Mouse (Mus musculus): ENCODE data around the gene Olfr1411.
A peak's percentile ranks its signal among the peaks of the same experiment; 100 is the strongest.

Olfr1411 gene

GRCm38 (mm10) chr1:92638736-92639135 is 44.5 kb downstream of the Olfr1411 start:
- DNase-seq (ENCODE audit: low spot score in 2 of 2) = peak in 1 of 2 experiments; percentile 18

- DNase-seq (ENCODE audit: low spot score in 2 of 2) = peak in 1 of 2 experiments; percentile 17
Measured at GRCm38 (mm10) chr1:92640393-92640792, 46.2 kb downstream of the Olfr1411 start.

DNA sequence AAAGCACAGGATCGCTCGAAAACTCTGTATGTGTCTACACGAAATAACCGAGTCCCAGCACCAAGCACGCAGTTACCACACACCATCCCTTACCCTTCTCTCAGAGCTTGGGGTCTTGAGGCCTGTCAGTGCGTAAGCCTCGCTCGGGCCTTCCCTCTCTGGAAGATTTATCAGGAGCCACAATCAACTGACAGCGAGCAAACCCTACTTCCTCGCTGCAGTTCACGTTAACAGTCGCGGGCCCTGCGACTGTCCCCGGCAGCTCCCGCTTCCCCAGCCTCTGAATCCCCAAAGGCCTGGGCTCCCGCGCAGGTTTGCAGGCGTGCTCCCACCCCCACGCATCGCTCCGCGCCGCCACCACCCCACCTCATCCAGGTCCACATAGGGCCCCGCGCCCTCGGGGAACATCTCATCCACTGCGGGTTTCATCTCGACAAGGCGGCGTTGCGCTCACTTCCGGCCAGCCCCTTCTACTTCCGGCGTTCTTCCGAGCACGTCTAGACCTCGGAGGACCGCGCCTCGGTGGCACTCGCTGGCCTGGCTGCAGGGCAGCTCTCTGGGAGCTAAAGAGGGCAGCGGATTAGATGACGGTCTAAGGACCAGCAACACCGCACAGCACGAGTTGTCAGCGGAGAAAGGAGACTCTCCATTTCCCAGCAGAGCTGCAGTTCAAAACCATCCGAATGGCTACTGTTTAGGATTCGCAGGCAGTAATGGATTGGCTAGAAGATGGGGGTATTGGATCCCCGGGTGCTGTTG is 47.5 kb downstream of the Olfr1411 start, which contains the start of gene Cops9:
Cops9 (minus strand) TSS at position 472 of the 759 bp plus-strand sequence.
- DNase-seq (ENCODE audit: low spot score in 2 of 2) = peak; percentile 92 to 93

DNA sequence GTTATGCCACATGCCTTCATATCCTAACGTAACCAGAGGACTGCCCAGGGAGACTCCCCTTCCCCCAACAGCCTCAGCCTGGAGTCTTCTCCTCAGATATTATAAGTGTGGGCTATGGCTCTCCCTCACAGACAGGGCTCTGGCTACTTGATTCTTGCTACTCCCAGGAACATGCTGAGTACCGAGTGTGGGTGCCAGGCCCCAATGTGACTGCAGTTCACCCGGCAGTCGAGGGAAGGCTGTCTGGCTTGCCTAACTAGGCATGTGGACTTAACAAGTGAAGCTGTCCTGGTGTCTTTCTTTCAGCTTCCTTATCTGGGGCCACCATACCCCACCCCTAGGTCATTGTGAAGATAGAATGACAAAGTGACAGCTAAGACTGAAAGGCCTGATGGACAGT is 49.5 kb downstream of the Olfr1411 start:
- peak in 1 of 2 experiments; percentile 13 for DNase-seq (ENCODE audit: low spot score in 2 of 2)

DNA sequence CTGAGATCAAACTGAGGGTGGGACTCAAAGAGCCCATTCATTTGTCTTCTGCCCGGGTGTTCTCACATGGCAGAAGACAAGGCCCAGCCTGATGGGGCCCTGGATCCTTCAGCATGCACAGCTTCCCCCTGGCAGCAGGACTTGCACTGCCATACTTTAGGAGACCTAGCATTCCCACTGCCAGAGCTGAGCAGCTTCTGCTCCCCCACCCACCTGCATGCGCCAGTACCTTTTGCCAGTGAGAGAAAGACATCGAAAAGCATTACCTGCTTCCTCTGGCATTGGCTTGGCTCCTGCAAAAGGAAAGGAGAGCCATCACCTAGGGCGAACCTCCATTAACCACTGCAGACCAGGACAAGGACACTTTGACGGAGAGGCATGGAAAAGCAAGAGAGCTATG is 50.7 kb downstream of the Olfr1411 start:
- DNase-seq (ENCODE audit: low spot score in 2 of 2) = peak in 1 of 2 experiments; percentile 18

GRCm38 (mm10) chr1:92646111-92646510 is 51.9 kb downstream of the Olfr1411 start:
- no peak for DNase-seq (ENCODE audit: low spot score in 2 of 2)

DNA sequence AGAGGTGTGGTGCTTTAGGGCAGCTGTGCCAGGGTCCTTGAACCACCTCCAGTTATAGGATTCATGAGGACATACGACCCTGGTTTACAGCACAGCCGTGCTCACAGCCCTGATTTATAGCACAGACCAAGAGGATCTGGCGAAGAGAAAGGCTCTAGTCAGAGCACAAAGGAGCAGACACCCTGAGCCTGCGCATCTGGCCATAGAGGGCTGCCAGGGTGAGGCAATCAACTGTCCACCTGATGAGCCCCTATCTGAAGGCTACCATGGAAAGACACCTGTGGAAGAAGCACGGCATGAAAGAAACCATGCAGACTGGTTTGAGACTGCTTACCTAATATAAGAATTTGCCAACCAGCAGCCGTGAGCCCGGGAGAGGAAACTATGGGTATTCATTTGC is 52.4 kb downstream of the Olfr1411 start:
- DNase-seq (ENCODE audit: low spot score in 2 of 2) = peak in 1 of 2 experiments; percentile 13

DNA sequence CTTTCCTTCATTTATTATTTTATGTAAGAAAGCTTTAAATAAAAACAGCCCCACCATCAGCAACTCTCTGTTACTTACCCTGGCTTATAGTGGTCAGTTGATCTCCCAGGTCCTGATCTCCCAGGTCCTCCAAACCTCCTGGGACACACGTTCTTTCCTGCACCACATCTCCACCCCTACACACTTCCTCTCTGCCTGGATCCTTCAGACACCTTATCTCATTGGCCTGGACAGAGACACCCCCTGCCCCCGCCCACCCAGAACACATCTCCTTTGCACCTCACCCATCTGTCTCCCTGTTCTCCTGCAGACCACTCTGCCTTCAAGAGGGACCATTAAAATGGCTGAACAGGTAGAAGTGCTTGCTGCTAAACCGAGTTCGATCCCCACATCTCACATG is 52.8 kb downstream of the Olfr1411 start:
- DNase-seq (ENCODE audit: low spot score in 2 of 2) = no peak
